Mouse (Mus musculus): ENCODE results near the gene Kpna1. TPM values are rescaled to one million over a fixed set of nuclear protein-coding genes. Genes with fewer than 3 reads are reported as not detected.
A peak's percentile ranks its signal among the peaks of the same experiment; 100 is the strongest.

The Kpna1 gene
- total RNA-seq, 2 experiments from 2014 or later = 142 TPM

- DNase-seq = no peak
Measured at GRCm38 (mm10) chr16:36069819-36070575, 91.4 kb downstream of the Kpna1 start.

GRCm38 (mm10) chr16:36071071-36071449 lies 92.5 kb downstream of the Kpna1 start:
- no peak for DNase-seq

GRCm38 (mm10) chr16:36071450-36072379 lies 93.2 kb downstream of the Kpna1 start, which contains the start of the genes Fam162a and Ccdc58:
Gene Fam162a, minus strand, starts transcription at chr16:36071594.
Gene Ccdc58, plus strand, starts transcription at chr16:36071685.
- peak; percentile 93 for DNase-seq

- no peak for DNase-seq
Measured at GRCm38 (mm10) chr16:36072410-36073011, 94.0 kb downstream of the Kpna1 start.

- DNase-seq = no peak
Measured at GRCm38 (mm10) chr16:36074772-36075171, 96.2 kb downstream of the Kpna1 start.

- DNase-seq = no peak
Measured at GRCm38 (mm10) chr16:36079916-36080315, 101.4 kb downstream of the Kpna1 start.

Other genes with a start within 250 kb of the Kpna1 start
- 10 to 100 TPM; 49.7 to 52.4 TPM for gene Dirc2, start 209.4 kb upstream of the Kpna1 start, total RNA-seq (2021)
- 1 to 10 TPM; 3.1 to 3.2 TPM for gene Hspbap1, start 208.4 kb upstream of the Kpna1 start, total RNA-seq (2021)
- gene Parp14, start 107.2 kb upstream of the Kpna1 start, total RNA-seq (2021) = 1 to 10 TPM; 3.2 to 3.3 TPM
- gene Parp9, start 40.3 kb upstream of the Kpna1 start, total RNA-seq (2021) = 1 to 10 TPM; 4.0 to 4.3 TPM
- gene Dtx3l, start 39.6 kb upstream of the Kpna1 start, total RNA-seq (2021) = 1 to 10 TPM; 3.2 to 4.2 TPM
- 1 to 10 TPM; 1.5 to 2.0 TPM for gene Wdr5b, start 62.4 kb downstream of the Kpna1 start, total RNA-seq (2021)
- gene Fam162a, start 92.8 kb downstream of the Kpna1 start, total RNA-seq (2021) = 100 to 1,000 TPM; 115 to 131 TPM
- 10 to 100 TPM; 27.7 to 28.4 TPM for gene Ccdc58, start 92.9 kb downstream of the Kpna1 start, total RNA-seq (2021)
- gene Csta1, start 152.5 kb downstream of the Kpna1 start, total RNA-seq (2021) = not detected
- not detected for gene Stfa2l1, start 178.1 kb downstream of the Kpna1 start, total RNA-seq (2021)
- gene Gm5483, start 205.5 kb downstream of the Kpna1 start, total RNA-seq (2021) = not detected
- gene Gm5416, start 231.7 kb downstream of the Kpna1 start, total RNA-seq (2021) = not detected
- not detected for gene 2010005H15Rik, start 242.7 kb downstream of the Kpna1 start, total RNA-seq (2021)

Measured in gastrocnemius, postnatal 25 days (tissue).